Mouse (Mus musculus) megakaryocyte, embryonic 14.5 days (primary cell): ENCODE data around the gene Fgf18.

Source experiments
- FLI1 ChIP-seq: IDR thresholded peaks from 2 replicates; pipeline ENCODE4 v1.6.1; 2012; ENCODE audit warnings: low read length, inconsistent platforms, mixed read lengths
- GATA1 ChIP-seq: IDR thresholded peaks from 3 replicates; pipeline ENCODE4 v1.6.1; 2012; ENCODE audit warnings: mixed read lengths, low read length, inconsistent platforms, borderline replicate concordance

- TF ChIP-seq GATA1 = no peak
- TF ChIP-seq FLI1 = no peak
Observed at GRCm38 (mm10) chr11:33080046-33080808, 67.0 kb downstream of the Fgf18 start.
